Mouse (Mus musculus) thymus, adult 2 months (tissue): ENCODE data around the gene Gm572.

Source experiments
- CTCF ChIP-seq: fragments of 200-500 bp; IDR thresholded peaks from 2 replicates; pipeline ENCODE4 v1.5.1; 2012; ENCODE audit warnings: mild to moderate bottlenecking, control low read depth, low read length, moderate library complexity, borderline replicate concordance; ENCODE audit not compliant: control insufficient read depth, poor library complexity, insufficient read depth; ENCODE audit errors: extremely low read depth
- POLR2A ChIP-seq: fragments of 200-500 bp; IDR thresholded peaks from 2 replicates; pipeline ENCODE4 v1.6.1; 2012; ENCODE audit warnings: mild to moderate bottlenecking, low read length, control low read depth, moderate library complexity; ENCODE audit not compliant: control insufficient read depth, poor library complexity, insufficient read depth; ENCODE audit errors: extremely low read depth

DNA sequence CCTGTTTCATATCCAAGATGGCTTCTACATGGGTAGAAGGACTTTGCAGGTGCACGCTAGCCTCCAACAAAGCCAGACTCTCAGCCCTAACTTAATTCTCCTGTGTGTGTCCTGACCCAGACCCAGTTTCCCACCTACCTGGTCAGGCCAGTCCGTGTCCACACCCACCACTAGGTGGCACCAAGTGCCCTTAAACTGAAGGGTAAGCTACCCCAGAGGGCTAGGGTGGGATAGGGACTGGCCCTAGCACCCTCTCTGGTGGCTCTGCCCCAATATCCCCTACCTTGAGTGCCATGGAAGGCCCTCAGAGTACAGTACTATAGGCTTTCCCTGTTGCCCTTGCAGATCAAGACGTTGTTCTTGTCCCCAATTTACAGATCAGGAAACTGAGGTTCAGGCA, 61.6 kb downstream of the Gm572 start:
- TF ChIP-seq CTCF (peak; percentile 72; the same call in 1 of the 2 replicates), POLR2A (no peak)
